Mouse (Mus musculus): ENCODE measurements around the gene Sec24b.
A peak's percentile ranks its signal among the peaks of the same experiment; 100 is the strongest.

The Sec24b gene

GRCm38 (mm10) chr3:129970529-129971515 lies 90.5 kb downstream of the Sec24b start:
- DNase-seq, result peak; percentile 18 to 42

GRCm38 (mm10) chr3:129969432-129970395 lies 91.6 kb downstream of the Sec24b start, which contains the start of gene Mcub:
TSS of gene Mcub (minus strand) at chr3:129970206.
- peak; percentile 10 to 58 for DNase-seq

GRCm38 (mm10) chr3:129969031-129969430 lies 92.3 kb downstream of the Sec24b start:
- DNase-seq, result no peak

GRCm38 (mm10) chr3:129967874-129968273 lies 93.5 kb downstream of the Sec24b start:
- no peak for DNase-seq

GRCm38 (mm10) chr3:129964681-129965080 lies 96.7 kb downstream of the Sec24b start:
- no peak for DNase-seq

DNA sequence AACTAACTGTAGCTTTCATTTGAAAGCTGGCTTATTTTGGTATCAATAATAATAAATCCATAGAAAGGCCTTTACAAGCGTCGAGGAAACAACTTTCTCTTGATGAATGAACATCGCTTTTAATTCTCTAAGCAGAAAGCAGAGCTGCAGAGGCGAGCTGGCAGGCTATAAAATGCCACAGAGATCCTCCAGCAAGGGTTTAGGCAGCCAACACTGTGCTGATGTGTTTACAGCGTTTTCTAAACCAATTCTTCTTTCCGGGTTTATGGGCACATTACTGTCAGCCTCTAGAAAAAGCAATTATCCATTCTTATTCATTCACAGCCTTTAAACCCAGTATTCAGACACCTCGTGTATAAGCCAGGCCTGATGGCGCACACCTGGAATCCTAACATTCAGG lies 98.8 kb downstream of the Sec24b start:
- no peak for DNase-seq

DNA sequence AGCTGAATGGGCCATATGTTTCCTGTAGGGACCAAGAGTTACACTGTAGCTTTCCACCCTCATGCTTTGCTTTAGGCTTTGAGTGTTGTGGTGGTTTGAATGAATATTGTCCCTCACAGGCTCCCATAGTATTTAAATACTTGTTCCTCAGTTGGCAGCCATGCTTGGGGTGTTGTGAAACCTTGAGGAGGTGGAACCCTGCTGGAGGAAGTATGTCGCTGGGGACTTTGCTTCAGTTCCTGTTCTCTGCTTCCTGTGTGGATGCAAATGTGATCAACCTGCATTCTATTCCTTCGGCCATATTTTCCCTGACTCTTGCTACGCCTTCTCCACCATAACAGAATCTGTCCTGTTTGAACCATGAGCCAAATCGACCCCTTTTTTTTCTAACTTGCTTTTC lies 108.1 kb downstream of the Sec24b start:
- DNase-seq, result no peak

DNA sequence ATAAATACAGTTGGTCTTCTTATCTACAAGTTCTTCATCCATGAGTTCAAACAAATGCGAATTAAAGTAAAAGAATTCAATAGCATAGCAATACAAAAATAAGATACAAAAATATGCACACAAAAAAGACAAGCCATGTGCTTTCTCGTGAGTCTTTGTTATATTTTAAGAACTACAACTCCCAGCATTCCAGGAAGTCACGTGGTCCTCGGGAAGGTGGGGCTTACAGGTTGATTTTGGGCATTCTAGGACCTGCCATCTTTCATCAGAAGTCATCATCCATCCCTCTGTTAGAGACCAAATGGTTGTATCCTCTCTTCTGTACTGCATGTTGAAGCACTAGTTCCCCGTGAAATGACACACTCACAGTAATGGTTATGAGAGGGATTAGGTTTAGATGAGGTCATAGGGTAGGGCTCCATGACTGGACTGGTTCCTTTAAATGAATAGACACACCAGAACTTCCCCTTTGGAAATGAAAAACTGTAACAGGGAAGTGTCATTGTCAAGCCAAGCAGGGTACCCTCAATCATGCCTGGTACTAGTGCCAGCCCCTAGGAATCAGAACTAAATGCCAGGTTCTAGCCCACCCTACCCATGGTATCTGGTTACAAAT lies 112.1 kb downstream of the Sec24b start:
- no peak for DNase-seq

GRCm38 (mm10) chr3:129948359-129948758 lies 113.0 kb downstream of the Sec24b start:
- DNase-seq, result no peak

DNA sequence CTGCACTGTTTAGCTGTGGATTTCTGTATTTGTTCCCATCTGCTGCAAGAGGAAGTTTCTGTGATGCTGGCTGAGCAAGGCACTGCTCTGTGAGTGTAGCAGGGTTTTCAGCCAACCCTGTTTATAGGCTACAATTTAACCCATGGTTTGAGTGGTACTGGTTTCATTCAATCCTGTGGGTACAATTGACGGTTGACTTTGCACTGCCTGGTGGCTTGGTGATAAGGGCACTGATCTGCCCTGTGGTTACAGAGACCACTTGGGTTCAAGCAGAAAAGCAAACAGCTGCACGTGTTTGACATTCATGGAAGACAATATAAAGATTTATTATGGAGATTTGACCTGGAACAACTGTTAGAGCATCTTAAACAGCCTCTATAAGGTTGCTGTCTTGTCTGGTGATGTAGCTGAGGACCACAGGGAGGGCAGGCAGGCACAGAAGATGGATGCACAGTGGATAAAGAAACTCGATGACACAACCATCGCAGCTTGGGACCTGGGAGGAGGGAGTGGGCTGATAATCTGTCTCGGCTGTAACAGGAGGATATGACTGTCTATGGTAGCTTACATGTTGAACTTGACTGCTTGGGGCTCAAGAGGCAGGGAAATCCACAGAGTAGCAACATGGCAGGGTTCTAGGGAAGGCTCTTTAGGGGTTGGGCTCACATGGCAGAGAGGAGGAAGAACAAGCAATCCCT lies 115.0 kb downstream of the Sec24b start:
- no peak for DNase-seq

DNA sequence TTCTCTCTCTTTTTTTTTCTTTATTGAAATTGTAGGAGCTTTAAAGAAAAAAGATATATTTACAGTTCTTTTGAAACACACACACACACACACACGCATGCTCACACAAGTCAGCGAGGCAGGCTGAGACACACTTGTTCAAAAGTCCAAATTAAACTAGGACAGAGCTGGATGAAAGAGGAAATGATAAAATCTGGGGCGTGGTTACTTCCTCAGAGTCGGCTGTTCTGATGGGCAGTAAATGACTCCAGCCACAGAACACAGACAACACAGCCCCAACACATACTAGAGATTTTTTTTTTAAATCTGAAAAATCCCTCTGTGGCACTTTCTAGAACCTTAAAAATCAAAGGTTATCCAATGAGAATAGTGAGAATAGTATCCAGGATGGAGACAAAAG lies 117.5 kb downstream of the Sec24b start:
- DNase-seq, result no peak

GRCm38 (mm10) chr3:129941291-129941690 lies 120.1 kb downstream of the Sec24b start:
- no peak for DNase-seq

DNA sequence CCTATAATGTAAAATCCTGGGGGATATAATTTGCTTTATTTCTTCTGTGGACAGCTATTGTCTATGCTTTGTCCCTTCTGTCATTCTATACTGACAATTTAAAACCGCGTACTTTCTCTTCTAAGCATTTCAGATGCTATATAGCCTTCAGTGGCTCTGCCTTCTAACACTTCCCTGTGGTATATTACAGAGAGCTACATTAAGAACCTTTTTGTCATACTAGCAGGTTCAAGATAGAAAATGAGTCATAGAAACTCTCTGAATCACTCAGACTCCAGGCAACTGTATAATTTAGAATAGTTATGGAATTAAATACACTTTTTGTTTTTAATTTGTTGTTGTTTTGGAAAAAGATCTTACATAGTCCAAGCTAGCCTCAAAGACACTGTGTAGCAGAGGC lies 120.6 kb downstream of the Sec24b start:
- DNase-seq, result no peak

- DNase-seq, result no peak
Observed at GRCm38 (mm10) chr3:129939058-129939457, 122.3 kb downstream of the Sec24b start.

DNA sequence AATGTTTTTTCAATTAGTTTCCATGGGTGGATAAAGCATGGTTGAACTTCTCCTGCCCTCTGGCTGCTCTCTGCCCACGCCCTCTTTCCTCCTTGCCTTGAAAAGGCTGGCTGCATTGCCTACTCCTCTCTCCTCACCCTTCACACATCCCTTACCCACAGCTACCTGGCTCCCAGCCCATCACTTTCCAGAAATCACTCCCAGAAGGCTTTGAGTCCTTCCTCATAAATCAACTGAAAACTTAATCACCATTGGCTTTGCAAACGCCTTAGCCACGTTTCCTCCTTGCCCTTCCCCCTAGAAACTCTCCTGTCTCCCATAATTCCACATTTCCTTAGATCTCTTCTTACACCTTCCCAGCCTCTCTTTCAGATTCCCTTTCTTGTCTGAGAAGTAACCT lies 123.5 kb downstream of the Sec24b start:
- peak in 1 of 2 experiments; percentile 5 for DNase-seq

- no peak for DNase-seq
Observed at GRCm38 (mm10) chr3:129936561-129936960, 124.8 kb downstream of the Sec24b start.

All from kidney, postnatal 25 days (tissue).